Mouse (Mus musculus) neural tube, postnatal 0 days (tissue): ENCODE results near the gene Hes3. TPM values are rescaled to one million over a fixed set of nuclear protein-coding genes. Genes with fewer than 3 reads are reported as not detected.

Experiments used
- polyA plus RNA-seq: library from polyadenylated mRNA; unstranded; fragments of >200 nt; fragmentation: Nextera tagmentation; extraction: Ambion mirVana; gene quantifications from 2 replicates; pipeline ENCODE4 v1.2.1, GENCODE M21; 2015

The Hes3 gene
- 0.40 and 0.48 TPM in 2 replicates for polyA plus RNA-seq

DNA sequence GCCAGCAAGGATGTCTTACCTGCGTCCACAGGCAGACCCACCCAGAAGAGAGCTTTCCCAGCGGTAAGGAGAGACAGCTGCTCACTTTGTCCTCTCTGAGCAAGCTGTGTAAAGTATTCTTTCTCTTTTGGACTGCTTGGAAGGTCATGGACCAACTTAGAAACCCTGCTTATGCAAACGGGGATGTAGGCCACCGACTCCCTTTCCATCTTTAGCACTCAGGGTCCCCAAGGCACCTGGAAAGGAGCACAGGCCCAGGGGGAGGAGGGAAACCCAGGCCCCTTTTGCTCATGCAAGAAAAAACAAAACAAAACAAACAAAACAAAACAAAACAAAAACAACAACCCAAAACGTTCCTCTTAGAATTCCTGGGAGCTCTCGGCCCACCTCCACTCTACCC, at the start of gene Hes3:
TSS of gene Hes3 (minus strand) at position 101 of the 400 bp plus-strand sequence.

DNA sequence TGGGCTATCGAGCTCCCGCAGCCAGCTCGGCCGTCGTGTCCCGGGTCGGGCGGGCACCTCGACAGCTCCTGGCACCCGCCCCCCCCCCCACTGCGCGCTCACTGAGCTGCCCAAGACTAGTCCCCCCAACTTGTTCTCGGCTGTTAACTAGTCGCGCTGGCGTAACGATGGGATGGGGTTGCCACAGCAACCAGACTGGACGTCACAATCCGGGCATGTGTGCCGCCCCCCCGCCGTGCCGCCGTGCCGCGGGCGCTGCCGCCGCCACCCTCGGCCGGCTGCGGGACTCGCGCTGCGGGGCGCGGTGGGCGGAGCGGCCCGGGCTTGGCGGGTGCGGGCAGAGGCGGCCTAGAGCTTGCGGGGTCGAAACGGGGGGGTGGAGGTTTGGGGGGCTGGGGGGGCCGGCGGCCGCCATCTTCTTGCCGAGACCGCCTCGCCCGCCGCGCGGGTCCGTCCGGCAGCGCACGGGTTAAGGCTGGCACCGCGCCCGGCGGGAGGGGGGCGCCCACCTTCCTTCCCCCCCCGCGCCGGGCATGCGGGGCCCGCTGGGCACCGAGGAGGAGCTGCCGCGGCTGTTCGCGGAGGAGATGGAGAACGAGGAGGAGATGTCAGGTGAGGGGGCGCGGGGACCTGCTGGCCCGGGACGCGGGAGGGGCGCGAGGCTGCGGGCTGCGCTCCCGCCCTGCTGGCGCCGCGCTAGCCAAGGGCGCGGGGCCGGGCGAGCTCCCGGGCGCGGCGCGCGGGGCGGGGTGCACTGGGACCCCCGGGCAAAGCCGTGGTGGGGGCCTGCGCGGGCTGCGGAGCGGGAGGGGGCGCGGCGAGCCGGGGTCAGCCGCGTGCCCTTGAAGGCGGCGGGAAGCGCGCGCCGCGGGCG, 47.2 kb upstream of the Hes3 start, which contains the start of gene Chd5:
TSS of gene Chd5 (plus strand) at position 233 of the 874 bp plus-strand sequence.

DNA sequence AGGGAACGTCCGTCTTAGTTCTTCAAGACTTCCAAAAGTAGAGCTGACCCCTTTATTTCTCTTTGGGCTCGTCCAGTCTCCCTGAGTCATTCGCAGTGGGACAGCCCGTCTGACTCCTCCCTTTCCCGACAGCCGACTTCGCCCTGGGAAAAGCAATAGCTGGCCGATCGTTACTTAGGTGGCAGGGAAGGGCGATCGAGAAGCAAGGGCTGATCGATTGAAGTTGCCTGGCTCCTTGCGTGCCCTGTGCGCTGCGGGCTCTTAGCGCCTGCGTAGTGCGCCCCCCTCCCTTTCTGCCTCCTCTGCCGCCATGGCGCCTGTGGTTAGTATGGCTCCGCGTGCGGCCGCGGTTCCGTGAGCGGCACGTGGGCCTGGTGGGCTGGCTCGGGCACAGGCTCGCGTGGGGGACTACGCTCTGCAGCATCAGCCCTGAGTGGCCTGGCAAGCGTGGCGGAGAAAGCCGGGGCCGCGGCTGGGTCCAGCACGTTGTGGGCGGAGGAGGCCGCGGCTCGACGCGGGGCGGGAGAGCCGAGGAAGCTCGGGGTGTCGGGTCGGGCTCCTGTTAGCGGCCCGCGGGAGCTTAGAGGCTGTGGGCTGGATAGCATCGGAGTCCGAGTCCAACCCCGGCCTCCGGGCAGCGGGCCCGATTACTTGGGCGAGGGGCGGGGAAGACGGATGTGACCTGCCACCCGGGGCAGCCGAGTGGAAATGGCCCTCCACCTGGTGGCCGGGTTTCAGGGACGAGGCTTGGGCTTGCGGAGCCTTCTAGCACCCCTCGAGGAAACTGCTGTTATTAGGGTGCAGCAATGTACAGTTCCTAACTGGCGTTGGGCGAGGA, 34.3 kb upstream of the Hes3 start, which contains the start of gene Rpl22:
TSS of gene Rpl22 (plus strand) at position 169 of the 838 bp plus-strand sequence.

DNA sequence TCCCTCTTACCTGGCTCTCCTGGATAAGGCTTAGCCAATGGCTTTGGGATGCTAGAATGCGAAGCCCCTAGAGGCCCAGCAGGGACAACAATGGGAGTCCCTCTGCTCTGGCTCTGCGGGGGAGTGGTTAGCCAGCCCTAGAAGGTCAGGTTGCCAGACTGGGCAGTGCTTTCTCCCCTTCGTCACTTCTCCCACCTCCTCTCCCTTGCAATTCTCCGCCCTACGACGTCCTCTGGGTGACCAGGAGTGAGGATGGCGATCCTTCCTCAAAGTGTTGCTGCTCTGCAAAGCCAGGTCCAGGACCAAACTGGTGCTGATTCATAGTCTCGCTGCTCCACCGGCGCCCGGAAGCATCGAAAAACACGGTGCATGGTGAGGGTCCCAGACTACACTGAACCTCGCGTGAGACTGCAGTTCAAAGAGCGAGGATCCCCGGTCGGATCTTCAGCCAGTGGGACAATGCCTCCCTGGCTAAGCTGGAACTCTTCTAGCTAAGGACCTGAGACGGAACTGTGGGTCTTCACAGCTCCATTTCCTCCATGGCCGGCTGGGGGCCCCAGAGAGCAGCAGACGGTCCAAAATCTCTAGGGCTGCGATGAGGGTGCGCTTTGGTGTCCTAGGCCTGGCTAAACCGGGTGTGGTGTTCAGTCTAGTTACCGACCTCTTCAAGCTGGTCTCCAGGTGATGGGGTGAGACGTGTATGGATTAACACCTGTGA, 27.2 kb upstream of the Hes3 start, which contains the start of gene Rnf207:
TSS of gene Rnf207 (minus strand) at position 477 of the 718 bp plus-strand sequence.

DNA sequence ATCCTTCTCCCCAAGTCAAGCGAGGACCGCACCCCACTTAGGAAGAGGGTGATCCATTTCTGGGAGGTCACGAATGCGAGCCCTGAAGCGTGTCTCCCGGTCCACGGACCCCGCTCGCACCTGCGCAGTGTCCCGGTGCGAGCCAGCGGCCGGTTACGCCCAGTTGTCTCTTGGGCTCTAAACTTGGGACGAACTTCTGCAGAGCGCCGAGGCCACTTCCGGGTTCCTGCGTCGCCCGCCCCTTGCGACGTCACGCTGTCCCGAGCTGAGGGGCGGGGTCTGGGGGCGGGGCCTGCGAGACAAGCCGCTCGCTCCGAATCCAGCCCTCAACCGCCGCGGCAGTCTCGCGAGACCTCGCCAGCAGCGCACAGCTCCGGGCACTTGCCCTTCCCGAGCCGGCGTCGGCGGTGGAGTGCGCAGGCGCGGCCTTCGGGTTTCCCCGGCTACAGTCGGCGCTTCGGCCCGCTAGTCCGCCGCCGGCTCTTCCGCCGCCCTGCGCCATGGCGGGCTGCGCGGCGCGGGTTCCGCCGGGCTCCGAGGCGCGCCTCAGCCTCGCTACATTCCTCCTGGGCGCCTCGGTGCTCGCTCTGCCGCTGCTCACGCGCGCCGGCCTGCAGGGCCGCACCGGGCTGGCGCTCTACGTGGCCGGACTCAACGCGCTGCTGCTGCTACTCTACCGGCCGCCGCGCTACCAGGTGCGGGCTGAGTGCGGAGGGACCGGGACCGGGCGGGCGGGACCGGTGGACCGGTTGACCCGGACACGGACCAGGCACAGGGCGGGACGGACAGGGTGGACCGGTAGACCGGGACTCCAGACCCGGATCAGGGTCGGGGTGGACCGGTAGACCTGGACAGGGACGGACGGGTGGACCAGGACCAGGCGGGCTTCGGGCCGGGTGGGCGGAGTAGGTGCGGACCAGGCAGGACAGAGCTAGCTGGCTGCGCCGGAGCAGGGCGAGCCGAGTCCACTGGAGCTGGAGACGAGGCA, 5.7 kb upstream of the Hes3 start, which contains the start of gene Icmt:
TSS of gene Icmt (plus strand) at position 354 of the 988 bp plus-strand sequence.

DNA sequence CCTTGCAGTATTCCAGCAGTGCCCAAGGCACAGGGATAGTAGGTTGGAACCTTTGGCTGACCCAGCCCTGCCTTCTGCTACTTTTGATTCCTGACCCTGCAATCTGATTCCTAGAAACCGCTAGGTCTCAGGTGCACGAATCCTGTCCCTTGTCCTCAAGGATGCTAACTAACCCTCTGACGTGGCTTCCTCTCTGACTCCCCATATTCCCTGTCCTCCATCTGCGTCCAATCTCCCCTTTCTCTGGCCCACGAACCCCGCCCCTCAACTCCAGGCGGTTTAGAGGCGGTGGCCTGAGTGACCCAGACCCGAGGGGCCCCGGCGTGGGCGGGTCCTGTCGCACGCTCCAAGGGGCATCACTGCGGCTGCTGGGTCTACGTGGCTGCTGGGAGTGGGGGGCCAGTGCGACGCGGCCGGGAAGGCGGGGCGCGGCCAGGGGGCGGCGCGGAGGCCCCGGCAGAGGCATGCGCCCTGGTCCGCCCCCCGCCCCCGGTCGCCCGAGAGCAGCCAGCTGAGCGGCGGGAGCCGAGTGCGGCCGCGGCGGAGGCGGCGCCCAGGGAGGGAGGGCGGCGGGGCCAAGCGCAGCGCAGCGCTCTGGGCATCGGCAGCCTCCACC, 17.7 kb downstream of the Hes3 start, which contains the start of gene Gpr153:
TSS of gene Gpr153 (plus strand) at position 612 of the 616 bp plus-strand sequence.

Other genes with a start within 250 kb of the Hes3 start
- gene Plekhg5, start 219.2 kb downstream of the Hes3 start, polyA plus RNA-seq: 14.7 and 16.2 TPM in 2 replicates
- 0.79 and 0.90 TPM in 2 replicates for gene Tnfrsf25, start 175.7 kb downstream of the Hes3 start, polyA plus RNA-seq
- 1.7 and 2.7 TPM in 2 replicates for gene Espn, start 139.3 kb downstream of the Hes3 start, polyA plus RNA-seq
- not detected in 2 replicates for gene Hes2, start 132.8 kb downstream of the Hes3 start, polyA plus RNA-seq
- gene Acot7, start 113.5 kb downstream of the Hes3 start, polyA plus RNA-seq: 458 and 500 TPM in 2 replicates
- gene Gpr153, start 17.4 kb downstream of the Hes3 start, polyA plus RNA-seq: 30.5 and 31.0 TPM in 2 replicates
- gene Icmt, start 5.6 kb upstream of the Hes3 start, polyA plus RNA-seq: 15.4 and 21.5 TPM in 2 replicates
- gene Rnf207, start 27.3 kb upstream of the Hes3 start, polyA plus RNA-seq: 5.1 and 6.9 TPM in 2 replicates
- 142 and 171 TPM in 2 replicates for gene Rpl22, start 34.1 kb upstream of the Hes3 start, polyA plus RNA-seq
- gene Chd5, start 47.0 kb upstream of the Hes3 start, polyA plus RNA-seq: 63.4 and 67.5 TPM in 2 replicates
- 3.6 and 4.8 TPM in 2 replicates for gene Nphp4, start 185.0 kb upstream of the Hes3 start, polyA plus RNA-seq
- 37.4 and 37.8 TPM in 2 replicates for gene Kcnab2, start 186.2 kb upstream of the Hes3 start, polyA plus RNA-seq